Mouse (Mus musculus): Measurements from ENCODE around the gene Atf1.
"Not testable (repeated sequence)": the region's sequence is repeated elsewhere in the genome, so short reads cannot be mapped to it uniquely, and the experiment has no call there.

The Atf1 gene

DNA sequence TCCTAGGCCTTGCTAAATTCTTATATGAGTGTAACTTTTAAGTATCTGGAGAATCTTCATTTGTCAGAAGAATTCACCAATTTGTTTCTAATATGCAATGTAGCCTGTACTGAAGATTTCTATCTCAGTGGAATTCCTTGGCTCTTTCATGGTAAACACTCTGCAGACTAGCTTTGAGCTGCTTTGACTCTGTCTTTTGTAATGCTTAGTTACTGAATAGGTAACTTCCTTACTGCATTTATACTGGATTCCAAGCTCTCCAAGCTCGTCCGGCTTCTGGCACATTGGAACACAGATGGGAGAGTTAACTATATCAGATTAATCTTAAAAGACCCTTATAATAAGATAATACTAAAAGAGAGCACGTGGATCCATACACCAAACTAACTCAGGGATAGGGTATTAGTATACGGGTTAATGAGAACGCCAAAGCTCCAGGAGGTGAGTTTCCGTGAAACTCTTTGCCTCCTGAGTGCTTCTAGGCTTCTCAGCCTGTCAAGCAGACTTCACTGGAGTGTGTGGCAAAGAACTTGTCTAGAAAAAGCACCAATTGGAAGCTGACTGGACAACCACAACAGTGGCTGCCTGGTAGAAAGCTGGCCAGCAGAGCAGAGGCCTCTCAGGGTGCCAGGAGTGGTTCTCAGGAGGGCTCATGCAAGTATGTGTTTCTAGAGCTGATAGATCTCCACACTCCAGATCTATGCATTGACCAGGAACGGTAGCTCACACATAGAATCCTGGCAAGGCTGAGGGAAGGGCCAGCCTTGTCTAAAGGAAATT, 31.2 kb downstream of the Atf1 start:
- no peak for DNase-seq (ENCODE audit: low read depth, low spot score)

DNA sequence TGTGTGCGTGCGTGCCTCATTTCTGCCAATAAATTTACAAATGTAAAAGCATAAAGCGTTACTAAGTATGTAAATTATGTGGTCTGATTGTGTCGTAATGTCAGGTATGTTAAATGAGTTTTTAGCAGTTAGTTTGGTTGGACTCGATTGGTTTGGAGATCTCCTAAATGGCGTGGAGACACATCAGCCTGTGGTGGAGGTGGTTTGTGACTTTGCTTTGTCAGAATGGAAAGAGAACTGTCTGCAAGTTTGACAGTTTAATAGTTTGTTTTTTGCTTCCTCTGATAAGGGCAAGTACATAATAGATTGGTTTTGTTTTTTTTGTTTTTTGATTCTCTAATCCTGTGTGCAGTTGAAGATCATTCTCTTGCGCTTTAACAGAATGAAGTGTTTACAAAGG, 32.7 kb downstream of the Atf1 start:
- DNase-seq (ENCODE audit: low read depth, low spot score): not testable (repeated sequence)

DNA sequence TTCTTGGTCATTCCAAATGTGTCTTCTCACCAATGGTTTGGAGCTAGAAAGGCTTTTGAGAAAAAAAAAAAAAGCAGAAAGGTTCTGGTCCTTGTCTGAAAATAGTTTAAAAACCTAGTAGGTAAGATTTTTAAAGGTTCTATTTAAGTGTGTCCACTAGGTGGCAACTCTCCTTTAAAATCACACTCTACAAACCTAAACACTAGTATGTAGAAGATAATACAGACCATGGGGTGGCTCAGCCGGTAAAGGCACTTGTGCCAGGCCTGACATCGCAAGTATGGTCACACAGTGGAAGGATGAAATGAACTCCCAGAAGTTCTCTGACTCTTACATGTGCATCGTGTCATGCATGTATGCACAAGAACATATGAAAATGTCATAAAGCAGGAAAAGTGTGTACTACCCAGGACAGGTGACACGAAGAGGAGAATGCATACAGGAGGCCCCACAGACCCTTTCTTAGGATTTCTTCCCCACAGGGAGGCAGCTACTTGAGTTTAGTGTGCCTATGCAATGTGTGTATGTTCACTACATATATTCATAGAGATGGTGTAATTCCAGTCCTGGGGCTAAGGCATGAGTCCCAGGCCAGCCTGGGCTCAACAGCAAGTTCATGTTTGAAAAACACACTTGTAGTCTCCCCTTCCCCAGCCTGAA, 35.8 kb downstream of the Atf1 start:
- no peak for DNase-seq (ENCODE audit: low read depth, low spot score)

DNA sequence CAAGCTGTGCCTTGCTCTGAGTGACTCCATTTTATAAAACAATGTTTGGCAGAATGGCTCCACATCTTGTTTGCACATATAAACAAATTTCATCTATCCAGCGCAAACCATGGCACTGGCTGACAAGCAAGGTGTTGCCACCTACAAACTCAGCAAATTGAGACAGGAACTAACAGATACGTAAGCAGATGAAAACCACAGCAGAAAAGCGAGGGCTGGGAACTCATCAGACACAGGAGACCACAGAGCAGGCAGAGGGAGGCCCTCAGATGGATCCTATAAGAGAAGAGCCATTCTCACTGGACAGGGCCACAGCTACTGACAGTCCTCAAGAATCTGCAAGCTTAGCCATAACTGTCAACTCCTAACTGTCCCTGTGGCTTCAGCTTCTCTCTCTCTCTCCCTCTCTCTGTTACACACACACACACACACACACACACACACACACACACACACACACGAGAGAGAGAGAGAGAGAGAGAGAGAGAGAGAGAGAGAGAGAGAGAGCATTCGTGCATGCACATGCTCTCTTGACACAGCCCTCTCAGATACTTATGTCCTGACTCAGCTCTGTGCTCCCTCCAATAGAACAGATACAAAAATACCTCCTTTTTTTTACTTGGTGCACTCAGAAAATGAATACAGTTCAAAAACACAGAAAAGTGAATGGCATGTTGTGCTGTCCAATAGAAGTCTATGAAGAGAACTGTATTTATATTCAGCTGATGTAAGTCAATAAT, 38.1 kb downstream of the Atf1 start:
- DNase-seq (ENCODE audit: low read depth, low spot score): no peak

DNA sequence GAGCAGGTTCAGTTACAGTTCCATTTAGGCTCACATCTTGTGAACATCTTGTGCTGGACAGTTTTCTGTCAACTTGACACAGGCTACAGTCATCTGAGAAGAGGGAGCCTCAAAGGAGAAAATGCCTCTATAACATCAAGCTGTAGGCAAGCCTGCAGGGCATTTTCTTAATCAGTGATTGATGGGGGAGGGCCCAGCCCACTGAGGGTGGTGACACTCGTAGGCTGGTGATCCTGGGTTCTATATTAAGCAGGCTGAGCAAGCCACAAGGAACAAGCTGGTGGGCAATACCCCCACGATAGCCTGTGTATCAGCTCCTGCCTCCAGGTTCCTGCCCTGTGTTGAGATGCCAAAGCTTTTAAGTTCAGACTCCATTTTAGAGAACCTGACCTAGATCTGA, 41.3 kb downstream of the Atf1 start:
- DNase-seq (ENCODE audit: low read depth, low spot score): no peak

DNA sequence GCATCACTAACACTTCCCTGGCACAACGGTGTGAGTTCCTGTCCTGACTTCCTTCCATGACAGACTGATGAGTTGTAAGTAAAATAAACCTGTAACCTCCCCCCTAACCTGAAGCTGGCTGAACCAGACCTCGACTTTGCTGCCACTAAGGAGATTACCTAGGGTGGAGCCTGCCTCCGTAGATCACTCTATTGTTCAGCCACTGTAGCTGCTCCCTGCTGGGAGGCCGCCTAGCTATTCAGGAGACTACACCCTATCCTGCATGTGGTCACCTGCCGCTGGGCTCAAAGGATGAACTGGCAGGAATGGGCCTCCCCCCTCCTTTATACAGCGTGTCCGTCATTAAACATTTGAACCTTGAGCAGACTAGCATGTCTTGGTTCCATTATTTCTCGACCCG, 42.2 kb downstream of the Atf1 start:
- no peak for DNase-seq (ENCODE audit: low read depth, low spot score)

DNA sequence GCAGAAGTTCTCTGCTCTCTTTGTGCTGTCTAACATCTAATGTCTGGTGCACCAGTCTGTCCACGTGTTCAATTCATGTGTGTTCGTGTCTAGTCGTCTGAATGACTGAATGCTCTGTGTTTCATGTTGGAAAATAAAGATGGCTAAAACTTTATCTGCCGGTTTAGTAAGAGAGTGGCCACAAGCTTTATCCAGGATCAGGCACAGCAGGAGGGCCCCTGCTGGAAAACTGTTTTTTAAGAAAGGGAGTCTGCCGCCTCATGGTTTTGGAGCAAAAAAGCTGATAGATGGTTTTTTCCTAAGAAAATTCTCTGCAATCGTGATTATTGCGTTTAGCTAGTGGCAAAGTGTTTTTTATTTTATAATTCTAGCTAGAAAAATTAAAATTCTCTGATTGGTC, 43.0 kb downstream of the Atf1 start:
- not testable (repeated sequence) for DNase-seq (ENCODE audit: low read depth, low spot score)

DNA sequence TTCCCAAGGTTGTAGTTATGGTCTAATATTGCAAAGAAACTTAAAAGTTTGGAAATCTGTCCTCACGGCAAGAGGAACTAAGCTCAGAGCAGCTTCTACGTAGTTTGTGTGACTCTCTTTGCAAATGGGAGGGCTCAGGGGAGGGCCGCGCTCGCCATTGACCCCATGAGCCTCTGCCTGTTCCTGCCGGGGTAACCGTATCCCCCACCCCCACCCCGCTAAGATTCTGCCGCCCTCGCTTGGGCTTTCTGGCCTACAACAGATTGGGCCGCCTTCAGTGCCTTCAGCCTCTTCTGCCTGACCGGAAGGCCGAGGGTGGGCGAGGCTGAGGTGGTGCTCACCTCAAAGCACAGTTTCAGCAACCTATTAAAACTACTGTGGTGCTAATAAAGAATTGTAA, 43.8 kb downstream of the Atf1 start:
- DNase-seq (ENCODE audit: low read depth, low spot score): no peak

DNA sequence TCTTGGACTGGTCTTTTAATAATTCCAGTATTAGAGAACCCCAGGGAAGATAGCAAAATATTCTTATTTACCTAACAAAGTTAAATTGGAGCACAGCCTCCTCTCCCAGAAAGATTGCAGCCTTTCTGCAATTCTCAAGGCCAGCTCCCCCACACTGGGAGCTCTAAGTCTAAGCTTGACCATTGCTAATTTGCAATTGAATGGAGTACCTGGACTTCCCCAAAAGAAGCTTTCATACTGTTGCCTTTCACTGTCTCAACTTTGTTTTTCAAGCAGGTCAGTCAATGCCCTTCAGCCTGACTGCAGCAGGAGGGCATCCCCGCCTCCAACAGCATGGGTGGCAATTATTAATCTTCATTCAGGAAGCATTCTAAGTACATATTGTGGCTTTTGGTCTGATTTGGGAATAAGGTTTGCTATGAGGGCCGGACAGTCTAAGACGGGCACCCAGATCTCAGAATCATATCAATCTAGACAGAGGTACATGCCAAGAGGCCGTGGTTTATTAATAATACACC, 46.2 kb downstream of the Atf1 start:
- DNase-seq (ENCODE audit: low read depth, low spot score): not testable (repeated sequence)

DNA sequence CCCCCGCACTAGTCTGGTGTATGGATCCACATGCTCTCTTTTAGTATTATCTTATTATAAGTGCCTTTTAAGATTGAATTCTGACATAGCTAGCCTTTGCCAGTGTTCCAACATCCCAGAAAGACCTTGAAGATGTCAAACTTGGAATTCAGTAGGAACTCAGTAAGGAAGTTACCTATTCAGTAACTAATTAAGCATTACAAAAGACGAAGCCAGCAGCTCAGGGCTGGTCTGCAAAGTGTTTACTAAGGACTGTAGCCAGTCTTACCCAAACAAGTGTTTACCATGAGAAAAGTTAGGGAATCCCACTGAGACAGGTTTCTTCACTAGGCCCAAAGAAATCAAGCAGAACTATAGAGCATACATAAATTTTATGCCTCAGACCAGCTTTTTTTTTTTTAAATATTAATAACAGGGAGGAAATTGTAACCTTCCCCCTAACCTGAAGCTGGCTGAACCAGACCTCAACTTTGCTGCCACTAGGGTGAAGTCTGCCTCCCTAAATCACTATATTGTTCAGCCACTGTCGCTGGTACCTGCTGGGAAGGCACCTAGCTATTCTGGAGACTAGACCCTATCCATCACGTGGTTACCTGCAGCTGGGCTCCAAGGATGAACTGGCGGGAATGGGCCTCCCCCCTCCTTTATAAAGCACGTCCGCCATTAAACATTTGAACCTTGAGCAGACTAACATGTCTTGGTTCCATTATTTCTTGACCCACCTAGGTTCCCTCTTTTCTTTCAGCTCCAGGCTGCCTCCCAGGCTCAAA, 47.4 kb downstream of the Atf1 start:
- no peak for DNase-seq (ENCODE audit: low read depth, low spot score)

DNA sequence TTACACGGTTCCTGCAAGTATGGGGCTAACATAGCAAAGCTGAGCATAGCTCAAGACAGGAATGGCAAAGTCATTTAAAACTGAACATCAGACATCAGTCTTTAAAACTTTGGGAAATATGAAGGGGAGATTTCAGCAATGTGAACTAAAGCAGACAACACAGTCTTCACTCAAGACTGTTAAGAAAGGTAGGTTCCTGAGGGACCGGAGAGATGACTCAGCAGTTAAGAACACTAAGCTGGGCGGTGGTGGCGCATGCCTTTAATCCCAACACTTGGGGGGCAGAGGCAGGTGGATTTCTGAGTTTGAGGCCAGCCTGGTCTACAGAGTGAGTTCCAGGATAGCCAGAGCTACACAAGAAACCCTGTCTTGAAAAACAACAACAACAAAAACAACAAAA, 48.8 kb downstream of the Atf1 start:
- DNase-seq (ENCODE audit: low read depth, low spot score): no peak

DNA sequence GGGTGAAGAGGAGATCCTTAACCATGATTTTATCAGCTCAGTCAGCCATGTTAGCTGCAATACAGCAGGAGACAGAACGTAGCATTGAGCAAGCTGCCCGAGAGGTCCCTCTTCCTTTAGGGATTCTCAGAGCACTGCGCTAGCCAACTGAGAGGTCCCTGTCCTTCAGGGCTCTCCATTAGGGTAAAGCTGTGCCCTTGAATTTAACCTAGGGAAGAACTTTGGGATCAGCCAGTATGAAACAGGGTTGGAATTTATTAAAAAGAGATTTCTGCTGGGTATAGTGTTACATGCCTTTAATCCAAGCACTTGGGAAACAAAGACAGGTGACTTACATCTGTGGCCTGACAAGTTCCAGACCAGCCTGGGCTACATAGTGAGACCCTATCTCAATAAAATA, 50.0 kb downstream of the Atf1 start:
- no peak for DNase-seq (ENCODE audit: low read depth, low spot score)

DNA sequence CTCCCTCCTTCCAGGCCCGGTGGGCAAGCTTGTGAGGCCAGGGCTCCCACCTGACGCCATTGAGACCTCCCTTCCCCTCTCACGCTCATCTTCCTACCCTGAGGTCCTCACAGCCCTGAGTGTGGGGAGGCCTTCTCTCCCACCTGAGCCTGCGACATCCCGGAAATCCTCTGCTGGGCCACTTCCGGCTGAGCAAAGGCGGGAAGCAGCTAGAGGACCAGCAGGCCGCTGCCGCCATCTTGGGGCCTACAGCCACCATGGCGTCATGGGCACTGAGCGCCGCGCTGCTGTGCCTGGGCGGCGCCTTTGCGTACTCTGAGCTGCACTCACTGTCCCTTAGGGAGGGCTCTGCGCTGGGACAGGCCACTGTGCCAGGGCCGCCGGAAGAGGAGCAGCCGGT, 53.0 kb downstream of the Atf1 start, which contains the start of gene Tmprss12:
Tmprss12 (plus strand) TSS at position 212 of the 400 bp plus-strand sequence.
- DNase-seq (ENCODE audit: low read depth, low spot score): no peak

DNA sequence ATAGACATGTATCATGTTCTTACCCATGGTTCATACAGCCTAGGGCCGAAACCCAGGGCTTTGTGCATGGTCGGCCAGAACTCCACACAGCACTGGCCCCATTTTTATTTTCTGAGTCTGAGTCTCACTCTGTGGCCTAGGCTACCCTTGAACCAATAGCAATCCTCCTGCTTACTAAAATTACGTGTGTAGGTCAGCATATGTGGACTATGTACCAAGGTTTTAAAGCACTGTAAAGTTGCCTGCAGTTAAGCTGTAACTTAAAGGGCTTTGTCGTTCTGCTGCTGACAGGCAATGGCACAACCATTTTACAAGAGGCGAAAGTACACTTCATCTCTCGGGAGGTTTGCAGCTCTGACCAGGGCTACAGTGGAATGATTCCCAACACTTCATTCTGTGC, 61.4 kb downstream of the Atf1 start:
- DNase-seq (ENCODE audit: low read depth, low spot score): no peak

DNA sequence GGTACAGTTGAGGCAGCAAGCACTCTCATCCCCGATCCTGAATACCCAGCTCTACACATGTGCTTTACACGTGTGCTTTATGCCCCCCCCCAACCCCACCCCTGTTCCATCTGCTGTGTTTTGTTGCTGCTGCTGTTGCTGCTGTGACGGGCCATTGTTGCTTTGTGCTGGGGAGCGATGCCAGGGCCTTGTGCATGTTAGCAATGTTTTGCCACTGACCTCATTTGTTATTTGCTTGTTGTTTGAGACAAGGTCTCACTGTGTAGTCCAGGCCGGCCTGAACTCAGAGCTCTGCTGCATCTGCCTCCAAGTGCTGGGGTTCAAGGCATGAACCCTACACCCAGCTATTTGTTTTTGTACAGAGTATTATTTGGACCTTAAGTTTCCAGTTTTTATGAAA, 63.2 kb downstream of the Atf1 start:
- DNase-seq (ENCODE audit: low read depth, low spot score): no peak

DNA sequence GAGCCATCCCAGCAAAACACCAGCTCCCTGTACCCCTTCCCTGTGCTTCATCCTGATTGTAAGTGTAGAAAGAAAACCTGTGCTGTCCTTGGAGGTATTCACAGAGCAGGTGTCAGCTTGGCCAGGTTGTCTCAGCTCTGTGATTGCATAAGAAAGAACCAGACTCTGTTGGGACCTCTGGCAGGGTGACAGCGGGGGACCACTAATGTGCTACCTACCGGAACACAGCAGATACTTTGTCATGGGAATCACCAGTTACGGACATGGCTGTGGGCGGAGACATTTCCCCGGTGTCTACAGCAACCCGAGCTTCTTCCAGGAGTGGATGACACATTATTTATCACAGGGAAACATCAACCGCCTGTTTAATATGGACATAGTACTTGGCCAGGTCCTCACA, 64.7 kb downstream of the Atf1 start:
- no peak for DNase-seq (ENCODE audit: low read depth, low spot score)

DNA sequence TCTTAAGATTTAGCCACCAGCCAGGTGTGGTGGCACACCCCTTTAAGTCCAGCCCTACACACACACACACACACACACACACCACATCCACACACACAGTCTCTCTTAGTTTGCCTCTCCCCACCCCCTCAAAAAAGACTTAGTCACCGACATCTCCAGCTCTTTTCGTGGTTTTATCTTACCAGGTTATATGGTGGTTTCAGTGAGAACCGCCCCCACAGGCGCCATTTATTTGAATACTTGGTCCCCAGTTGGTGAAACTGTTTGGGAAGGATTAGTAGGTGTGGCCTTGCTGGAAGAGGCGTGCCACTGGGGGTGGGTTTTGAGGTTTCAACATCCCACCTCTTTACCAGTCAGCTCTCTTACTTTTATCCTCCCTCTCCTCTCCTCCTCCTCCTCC, 70.2 kb downstream of the Atf1 start:
- DNase-seq (ENCODE audit: low read depth, low spot score): no peak

DNA sequence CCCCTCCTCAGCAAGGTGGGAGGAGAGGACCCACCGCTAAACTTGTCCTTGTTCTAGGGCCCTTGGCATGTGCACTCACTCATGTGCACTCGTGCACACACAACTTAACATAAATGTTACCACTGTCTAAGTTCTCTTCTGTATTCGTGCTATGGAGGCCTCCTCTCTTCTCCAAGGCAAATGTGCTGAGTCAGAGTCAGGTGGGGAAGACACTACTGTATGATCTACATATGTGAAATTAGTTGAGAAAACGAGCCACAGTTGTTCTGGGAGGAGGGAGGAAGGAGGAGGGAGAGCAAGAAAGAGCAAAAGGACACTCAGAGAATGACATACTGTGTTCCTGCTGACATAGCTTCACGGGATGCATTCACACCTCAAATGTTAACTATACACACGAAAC, 72.9 kb downstream of the Atf1 start:
- DNase-seq (ENCODE audit: low read depth, low spot score): no peak

DNA sequence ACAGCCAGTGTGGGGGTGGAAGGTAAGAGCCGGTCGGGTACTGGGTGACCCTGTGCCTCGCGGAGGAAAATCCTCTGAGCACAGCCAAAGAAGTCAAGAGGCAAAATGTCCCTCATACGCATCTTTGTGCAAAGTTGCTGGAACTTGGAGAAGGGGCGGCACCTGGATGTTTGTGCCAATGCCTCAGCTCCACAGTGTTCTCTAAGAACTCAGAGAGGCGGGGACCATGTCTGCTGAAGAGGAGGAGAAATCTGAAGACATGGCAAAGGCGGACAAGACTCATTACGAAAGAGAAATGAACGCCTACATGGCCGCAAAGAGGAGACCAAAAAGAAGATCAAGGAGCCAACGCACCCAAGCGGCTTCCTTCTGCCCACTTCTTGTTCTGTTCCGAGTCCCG, 73.9 kb downstream of the Atf1 start:
- no peak for DNase-seq (ENCODE audit: low read depth, low spot score)

DNA sequence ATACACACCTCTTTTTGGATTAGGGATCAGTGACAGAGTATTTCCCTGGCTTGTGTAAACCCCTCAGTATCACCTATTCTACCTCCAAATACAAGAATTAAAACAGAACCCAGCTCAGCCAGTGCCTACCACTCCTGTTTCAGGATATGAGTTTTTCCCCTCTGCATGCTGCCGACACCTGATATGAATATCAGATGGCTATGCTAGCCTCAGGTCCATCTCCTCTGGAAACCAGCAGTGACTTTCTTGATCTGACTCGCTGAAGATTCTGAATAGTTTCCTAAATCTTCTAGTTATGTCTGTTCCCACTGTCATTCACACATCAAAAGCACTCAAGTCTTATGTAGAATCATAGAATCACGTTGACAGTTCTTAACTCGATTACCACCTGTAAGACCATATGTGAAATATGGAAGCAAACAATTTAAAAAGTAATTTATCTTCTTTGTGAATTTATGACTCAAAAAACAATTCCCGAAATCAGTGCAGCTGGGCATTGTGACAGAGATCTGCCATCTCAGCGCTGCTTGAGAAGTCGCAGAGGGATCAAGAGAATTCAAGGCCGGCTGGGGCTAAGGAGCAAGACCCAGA, 75.9 kb downstream of the Atf1 start:
- no peak for DNase-seq (ENCODE audit: low read depth, low spot score)
